Mouse (Mus musculus): ENCODE measurements around the gene Lingo2. TPM values are rescaled to one million over a fixed set of nuclear protein-coding genes. Genes with fewer than 3 reads are reported as not detected.

Gene Lingo2
- total RNA-seq, 1 experiment: 0.09 TPM

DNA sequence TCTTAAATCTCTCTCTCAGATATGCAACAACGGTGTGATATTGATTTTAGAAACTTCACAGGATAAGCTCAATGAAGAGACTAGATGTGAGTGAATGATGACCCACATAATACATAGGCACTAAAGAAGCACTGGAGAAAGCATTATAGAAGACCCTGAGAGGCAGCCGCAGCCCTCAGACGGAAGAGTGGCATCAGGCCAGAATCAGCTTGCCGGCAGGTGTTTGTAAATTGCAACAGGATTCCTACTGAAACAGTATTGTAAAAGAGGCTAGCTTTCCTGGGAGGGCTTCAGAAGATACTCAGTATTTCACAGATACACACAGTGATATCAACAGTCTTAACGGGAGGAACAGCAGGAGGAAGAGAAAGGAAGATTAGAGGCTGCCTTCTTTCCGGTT lies 1184.6 kb downstream of the Lingo2 start:
- Histone ChIP-seq H3K9ac (ENCODE audit: insufficient read depth, low read depth, low read length, poor library complexity, severe bottlenecking) (no peak overlapping the region), H3K36me3 (ENCODE audit: control insufficient read depth, insufficient read depth, low read length, poor library complexity, severe bottlenecking) (no peaks in the 10 kb centered on the region), H3K9me3 (ENCODE audit: control insufficient read depth, insufficient read depth, low read depth, low read length) (no peaks in the 10 kb centered on the region), H3K27ac (ENCODE audit: insufficient read depth, low read depth, low read length, poor library complexity, severe bottlenecking) (no peak overlapping the region), H3K4me1 (ENCODE audit: control insufficient read depth in 2 of 2, insufficient read depth in 2 of 2, low read length in 2 of 2, poor library complexity in 1 of 2) (no peaks in the 10 kb centered on the region), H3K4me3 (ENCODE audit: insufficient read depth in 1 of 2, low read depth in 1 of 2, low read length in 2 of 2, poor library complexity in 1 of 2, severe bottlenecking in 1 of 2) (no peak overlapping the region)
- TF ChIP-seq ZNF384 (IDR thresholded peaks at IDR 0.05; ENCODE audit: low read depth, low read length): no peak
- TF ChIP-seq ZC3H11A (IDR thresholded peaks at IDR 0.05; ENCODE audit: borderline replicate concordance, low read depth, low read length): no peak
- TF ChIP-seq HCFC1 (IDR thresholded peaks at IDR 0.05; ENCODE audit: borderline replicate concordance, insufficient read depth, low read length): no peak
- TF ChIP-seq CHD2 (IDR thresholded peaks at IDR 0.05; ENCODE audit: low read depth, low read length): no peak
- no peak for TF ChIP-seq MAFK (IDR thresholded peaks at IDR 0.05; ENCODE audit: insufficient read depth, low read depth, low read length)
- no peak for DNase-seq (ENCODE audit: low read depth, low spot score)
- in situ Hi-C loops (cut with MboI; ENCODE audit: low sequenced_read_pairs in 2 of 2, unreplicated experiment in 2 of 2): no loop called here

DNA sequence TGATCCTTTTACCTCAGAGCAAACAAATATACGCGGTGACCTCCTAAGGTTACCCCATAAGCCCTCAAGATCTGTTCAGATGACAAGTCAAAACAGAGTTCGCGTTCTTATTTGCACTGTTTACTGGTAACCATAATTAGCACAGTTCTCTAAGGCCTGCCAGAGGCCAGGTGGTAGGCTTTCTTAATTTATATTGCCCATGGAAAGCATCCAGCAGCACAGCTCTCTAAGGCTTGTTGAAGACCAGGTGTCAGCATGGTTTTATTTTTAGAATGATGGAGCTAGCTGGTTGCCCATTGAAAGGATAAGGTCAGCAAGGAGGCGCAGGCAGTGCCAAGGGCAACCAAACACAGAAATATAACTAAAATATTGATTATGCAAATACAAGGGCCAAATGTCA lies 1190.4 kb downstream of the Lingo2 start:
- TF ChIP-seq MAFK (IDR thresholded peaks at IDR 0.05; ENCODE audit: insufficient read depth, low read depth, low read length): no peak

DNA sequence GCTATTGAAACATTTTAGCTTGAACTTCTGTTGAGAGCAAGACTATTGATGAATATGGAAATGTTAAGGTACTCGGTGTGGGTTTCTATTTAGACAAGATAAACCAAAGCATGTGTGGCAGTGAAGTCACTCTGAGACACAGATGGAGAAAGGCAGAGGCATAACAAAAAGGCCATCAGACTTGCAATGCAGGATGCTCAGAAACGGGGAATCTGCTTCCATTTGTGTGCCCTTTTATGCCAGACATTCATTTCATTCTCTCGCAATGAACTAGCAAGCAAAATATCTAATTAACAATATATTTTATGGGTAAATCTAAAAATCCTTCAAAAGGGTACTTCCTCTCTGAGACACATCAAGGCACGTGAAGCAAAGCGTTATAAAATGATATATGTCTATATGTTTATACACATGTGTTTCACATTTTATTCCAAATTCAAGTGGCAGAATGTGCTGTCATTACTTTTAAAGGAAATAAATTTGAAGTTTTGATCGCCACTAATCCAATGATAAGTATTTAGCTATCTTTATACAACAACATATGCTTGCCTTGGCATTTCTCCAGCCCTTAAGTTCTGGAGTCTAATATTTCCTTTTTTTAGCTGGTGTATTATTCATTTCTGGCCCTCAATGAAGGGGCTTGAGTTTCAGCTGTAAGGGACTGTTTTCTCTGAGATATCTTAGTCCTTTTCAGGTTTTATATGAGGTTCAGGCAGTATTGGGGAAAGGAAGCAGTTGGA lies 1199.3 kb downstream of the Lingo2 start:
- in situ Hi-C loops (cut with MboI; ENCODE audit: low sequenced_read_pairs in 2 of 2, unreplicated experiment in 2 of 2): no loop called here

More for the DNA sequence above, 1190.4 kb downstream of the Lingo2 start:
- no peaks in the 10 kb centered on the region for H3K4me1 ChIP-seq (ENCODE audit: control insufficient read depth in 2 of 2, insufficient read depth in 2 of 2, low read length in 2 of 2, poor library complexity in 1 of 2)
- DNase-seq (ENCODE audit: low read depth, low spot score): no peak
- in situ Hi-C loops (cut with MboI; ENCODE audit: low sequenced_read_pairs in 2 of 2, unreplicated experiment in 2 of 2): no loop called here
- H3K36me3 ChIP-seq (ENCODE audit: control insufficient read depth, insufficient read depth, low read length, poor library complexity, severe bottlenecking): no peaks in the 10 kb centered on the region
- H3K4me3 ChIP-seq (ENCODE audit: insufficient read depth in 1 of 2, low read depth in 1 of 2, low read length in 2 of 2, poor library complexity in 1 of 2, severe bottlenecking in 1 of 2): no peak overlapping the region
- no peaks in the 10 kb centered on the region for H3K9me3 ChIP-seq (ENCODE audit: control insufficient read depth, insufficient read depth, low read depth, low read length)
- no peak overlapping the region for H3K27ac ChIP-seq (ENCODE audit: insufficient read depth, low read depth, low read length, poor library complexity, severe bottlenecking)
- no peak overlapping the region for H3K9ac ChIP-seq (ENCODE audit: insufficient read depth, low read depth, low read length, poor library complexity, severe bottlenecking)

DNA sequence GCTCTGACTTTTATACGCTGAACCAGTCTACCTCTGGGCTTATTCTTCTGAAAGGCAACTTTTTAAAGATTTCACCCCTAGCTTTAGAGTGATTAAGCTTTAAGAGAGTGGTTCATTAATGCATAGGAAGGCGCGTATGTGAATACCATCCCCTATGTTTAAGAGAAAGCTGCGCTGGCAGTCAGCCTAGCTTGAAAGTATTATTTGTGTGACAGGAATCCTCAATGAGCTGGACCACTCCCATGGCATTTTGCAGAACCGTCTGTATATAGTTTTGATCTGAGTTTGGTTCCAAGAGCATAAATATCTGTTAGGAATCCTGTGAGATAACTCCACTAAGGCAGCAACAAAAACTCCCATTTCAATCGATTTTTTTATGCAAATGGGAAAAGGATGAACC lies 1204.9 kb downstream of the Lingo2 start:
- Histone ChIP-seq H3K4me1 (ENCODE audit: control insufficient read depth in 2 of 2, insufficient read depth in 2 of 2, low read length in 2 of 2, poor library complexity in 1 of 2) (no peaks in the 10 kb centered on the region), H3K36me3 (ENCODE audit: control insufficient read depth, insufficient read depth, low read length, poor library complexity, severe bottlenecking) (no peaks in the 10 kb centered on the region), H3K9me3 (ENCODE audit: control insufficient read depth, insufficient read depth, low read depth, low read length) (no peaks in the 10 kb centered on the region), H3K27ac (ENCODE audit: insufficient read depth, low read depth, low read length, poor library complexity, severe bottlenecking) (no peak overlapping the region), H3K9ac (ENCODE audit: insufficient read depth, low read depth, low read length, poor library complexity, severe bottlenecking) (no peak overlapping the region), H3K4me3 (ENCODE audit: insufficient read depth in 1 of 2, low read depth in 1 of 2, low read length in 2 of 2, poor library complexity in 1 of 2, severe bottlenecking in 1 of 2) (no peak overlapping the region)
- TF ChIP-seq CHD2 (IDR thresholded peaks at IDR 0.05; ENCODE audit: low read depth, low read length) (no peak), HCFC1 (IDR thresholded peaks at IDR 0.05; ENCODE audit: borderline replicate concordance, insufficient read depth, low read length) (no peak), MAFK (IDR thresholded peaks at IDR 0.05; ENCODE audit: insufficient read depth, low read depth, low read length) (no peak), ZNF384 (IDR thresholded peaks at IDR 0.05; ENCODE audit: low read depth, low read length) (no peak), ZC3H11A (IDR thresholded peaks at IDR 0.05; ENCODE audit: borderline replicate concordance, low read depth, low read length) (no peak)
- no peak for DNase-seq (ENCODE audit: low read depth, low spot score)
- in situ Hi-C loops (cut with MboI; ENCODE audit: low sequenced_read_pairs in 2 of 2, unreplicated experiment in 2 of 2): no loop called here

More for the DNA sequence above, 1199.3 kb downstream of the Lingo2 start:
- Histone ChIP-seq H3K27ac (ENCODE audit: insufficient read depth, low read depth, low read length, poor library complexity, severe bottlenecking) (no peak overlapping the region), H3K9me3 (ENCODE audit: control insufficient read depth, insufficient read depth, low read depth, low read length) (no peaks in the 10 kb centered on the region), H3K4me3 (ENCODE audit: insufficient read depth in 1 of 2, low read depth in 1 of 2, low read length in 2 of 2, poor library complexity in 1 of 2, severe bottlenecking in 1 of 2) (no peak overlapping the region), H3K4me1 (ENCODE audit: control insufficient read depth in 2 of 2, insufficient read depth in 2 of 2, low read length in 2 of 2, poor library complexity in 1 of 2) (no peaks in the 10 kb centered on the region), H3K9ac (ENCODE audit: insufficient read depth, low read depth, low read length, poor library complexity, severe bottlenecking) (no peak overlapping the region), H3K36me3 (ENCODE audit: control insufficient read depth, insufficient read depth, low read length, poor library complexity, severe bottlenecking) (no peaks in the 10 kb centered on the region)
- no peak for DNase-seq (ENCODE audit: low read depth, low spot score)
- TF ChIP-seq MAFK (IDR thresholded peaks at IDR 0.05; ENCODE audit: insufficient read depth, low read depth, low read length): no peak
- no peak for TF ChIP-seq CHD2 (IDR thresholded peaks at IDR 0.05; ENCODE audit: low read depth, low read length)
- TF ChIP-seq ZC3H11A (IDR thresholded peaks at IDR 0.05; ENCODE audit: borderline replicate concordance, low read depth, low read length): no peak
- TF ChIP-seq HCFC1 (IDR thresholded peaks at IDR 0.05; ENCODE audit: borderline replicate concordance, insufficient read depth, low read length): no peak

DNA sequence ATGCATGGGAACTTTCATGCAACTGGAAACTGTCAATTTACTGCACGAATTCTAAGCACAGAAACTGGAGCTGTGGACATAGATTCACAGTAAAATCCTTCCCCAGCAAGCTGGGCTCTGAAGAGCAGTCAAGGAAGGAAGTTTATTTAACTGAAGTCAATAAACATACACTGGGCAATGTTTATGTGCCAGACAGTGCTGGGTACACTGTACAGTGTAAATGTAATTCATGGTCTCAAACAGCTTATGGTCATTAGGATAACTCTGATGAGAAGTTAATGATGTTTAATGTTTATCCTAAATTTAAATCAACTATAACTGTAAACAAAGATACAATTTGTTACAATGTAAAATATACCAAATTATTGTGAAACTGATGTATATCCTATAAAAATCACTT lies 1226.8 kb downstream of the Lingo2 start:
- TF ChIP-seq ZC3H11A (IDR thresholded peaks at IDR 0.05; ENCODE audit: borderline replicate concordance, low read depth, low read length) (no peak), CHD2 (IDR thresholded peaks at IDR 0.05; ENCODE audit: low read depth, low read length) (no peak), MAFK (IDR thresholded peaks at IDR 0.05; ENCODE audit: insufficient read depth, low read depth, low read length) (no peak), HCFC1 (IDR thresholded peaks at IDR 0.05; ENCODE audit: borderline replicate concordance, insufficient read depth, low read length) (no peak), ZNF384 (IDR thresholded peaks at IDR 0.05; ENCODE audit: low read depth, low read length) (no peak)
- DNase-seq (ENCODE audit: low read depth, low spot score): no peak
- in situ Hi-C loops (cut with MboI; ENCODE audit: low sequenced_read_pairs in 2 of 2, unreplicated experiment in 2 of 2): no loop called here

More for the DNA sequence above, 1226.8 kb downstream of the Lingo2 start:
- Histone ChIP-seq H3K36me3 (ENCODE audit: control insufficient read depth, insufficient read depth, low read length, poor library complexity, severe bottlenecking) (no peaks in the 10 kb centered on the region), H3K9me3 (ENCODE audit: control insufficient read depth, insufficient read depth, low read depth, low read length) (no peaks in the 10 kb centered on the region), H3K4me1 (ENCODE audit: control insufficient read depth in 2 of 2, insufficient read depth in 2 of 2, low read length in 2 of 2, poor library complexity in 1 of 2) (no peaks in the 10 kb centered on the region), H3K27ac (ENCODE audit: insufficient read depth, low read depth, low read length, poor library complexity, severe bottlenecking) (no peak overlapping the region), H3K4me3 (ENCODE audit: insufficient read depth in 1 of 2, low read depth in 1 of 2, low read length in 2 of 2, poor library complexity in 1 of 2, severe bottlenecking in 1 of 2) (no peak overlapping the region), H3K9ac (ENCODE audit: insufficient read depth, low read depth, low read length, poor library complexity, severe bottlenecking) (no peak overlapping the region)

Data from ES-E14 (cell line).